Mouse (Mus musculus): ENCODE results near the gene 1700061G19Rik.

GRCm38 (mm10) chr17:56890018-56890417 is 14.7 kb downstream of the 1700061G19Rik start:
- TF ChIP-seq POLR2A (IDR thresholded peaks at IDR 0.05; ENCODE audit: insufficient read depth, low read depth, low read length): no peak
- TF ChIP-seq CTCF (IDR thresholded peaks at IDR 0.05; ENCODE audit: insufficient read depth, low read depth, low read length): no peak

All from olfactory bulb, adult 2 months (tissue).